ENCODE assay signal across 8 mouse cellular contexts in genomic region chr8:46769408-46770180, GRCm38 (mm10). TPM values are rescaled to one million over a fixed set of nuclear protein-coding genes. Genes with fewer than 3 reads are reported as not detected.
A peak's percentile ranks its signal among the peaks of the same experiment; 100 is the strongest.
DNase-seq lines count a peak whose midpoint lies in the region; ATAC-seq and TF ChIP-seq lines count a peak whose summit lies in the region.
"Had no signal": no experiment of that assay in that cellular context is flagged by ENCODE, and none has a peak within 500 bp of the region (broad histone marks: within the 10 kb centered on the region; RNA-seq: fewer than 3 reads in every experiment).

No protein-coding gene starts in this region.

- H3K4me1 ChIP-seq in midbrain, embryonic 10.5 days, result peaks cover 41% of the 10 kb centered on the region
- H3K4me1 ChIP-seq in midbrain, embryonic 13.5 days (replicated peaks), result peaks cover 27% of the 10 kb centered on the region
- peaks cover 10% of the 10 kb centered on the region; the same call in 1 of the 2 replicates for H3K4me1 ChIP-seq in forebrain, embryonic 14.5 days (ENCODE audit: control insufficient read depth, insufficient read depth, low read length)
- H3K4me1 ChIP-seq in midbrain, postnatal 0 days (ENCODE audit: insufficient read depth, low read length), result no peaks in the 10 kb centered on the region

- peak; percentile 14 for DNase-seq in midbrain, embryonic 10.5 days (ENCODE audit: low spot score)
- DNase-seq in forebrain, embryonic 14.5 days (ENCODE audit: low spot score), result peak; percentile 17
- peak; percentile 39 to 75 for DNase-seq in layer of hippocampus, postnatal 14 days (ENCODE audit: low spot score in 2 of 2)
- DNase-seq in midbrain, postnatal 0 days (ENCODE audit: low spot score), result peak; percentile 50
- DNase-seq in lung, adult 18-20 months, result no peak
- DNase-seq in kidney, postnatal 25 days, result no peak

- no peak overlapping the region for H3K9ac ChIP-seq in midbrain, embryonic 13.5 days (replicated peaks)
- no peak overlapping the region for H3K9ac ChIP-seq in forebrain, embryonic 14.5 days (ENCODE audit: low read length)
- H3K9ac ChIP-seq in midbrain, postnatal 0 days (replicated peaks; ENCODE audit: low read length, poor library complexity, severe bottlenecking), result no peak overlapping the region
- H3K9ac ChIP-seq: neural tube, embryonic 12.5 days had no signal

- 70% methylated on average over 11 of the region's 11 CpGs for WGBS in midbrain, embryonic 10.5 days
- WGBS in midbrain, embryonic 13.5 days, result 67% methylated on average over 11 of the region's 11 CpGs
- 61% methylated on average over 11 of the region's 11 CpGs for WGBS in forebrain, embryonic 14.5 days
- 64% methylated on average over 11 of the region's 11 CpGs for WGBS in midbrain, postnatal 0 days

- H3K4me3 ChIP-seq in midbrain, embryonic 10.5 days, result no peak overlapping the region
- H3K4me3 ChIP-seq in midbrain, embryonic 13.5 days (replicated peaks), result no peak overlapping the region
- no peak overlapping the region for H3K4me3 ChIP-seq in forebrain, embryonic 14.5 days (ENCODE audit: low read depth, low read length)
- H3K4me3 ChIP-seq in midbrain, postnatal 0 days (ENCODE audit: low read depth, low read length), result no peak overlapping the region
- H3K4me3 ChIP-seq: neural tube, embryonic 12.5 days had no signal

- H3K27me3 ChIP-seq in midbrain, embryonic 10.5 days (ENCODE audit: low read depth, poor library complexity, severe bottlenecking), result no peaks in the 10 kb centered on the region; the same call in 1 of the 2 replicates
- H3K27me3 ChIP-seq in midbrain, embryonic 13.5 days, result no peaks in the 10 kb centered on the region
- no peaks in the 10 kb centered on the region for H3K27me3 ChIP-seq in forebrain, embryonic 14.5 days (replicated peaks; ENCODE audit: control insufficient read depth, insufficient read depth, low read length)
- H3K27me3 ChIP-seq in midbrain, postnatal 0 days (ENCODE audit: insufficient read depth, low read length), result no peaks in the 10 kb centered on the region
- H3K27me3 ChIP-seq: neural tube, embryonic 12.5 days had no signal

- no peak for TF ChIP-seq CTCF in midbrain, postnatal 0 days (IDR thresholded peaks at IDR 0.05)

- no peak overlapping the region for H3K4me2 ChIP-seq in midbrain, embryonic 13.5 days (replicated peaks)
- H3K4me2 ChIP-seq in forebrain, embryonic 14.5 days (ENCODE audit: low read length), result no peak overlapping the region
- H3K4me2 ChIP-seq in midbrain, postnatal 0 days (ENCODE audit: low read depth, low read length, poor library complexity, severe bottlenecking), result no peak overlapping the region
- H3K4me2 ChIP-seq: neural tube, embryonic 12.5 days had no signal

- peaks cover 9% of the 10 kb centered on the region for H3K36me3 ChIP-seq in midbrain, embryonic 10.5 days
- H3K36me3 ChIP-seq in midbrain, embryonic 13.5 days, result no peaks in the 10 kb centered on the region
- H3K36me3 ChIP-seq in forebrain, embryonic 14.5 days (ENCODE audit: control insufficient read depth, insufficient read depth, low read length), result no peaks in the 10 kb centered on the region
- no peaks in the 10 kb centered on the region for H3K36me3 ChIP-seq in midbrain, postnatal 0 days (ENCODE audit: insufficient read depth, low read length)
- H3K36me3 ChIP-seq: neural tube, embryonic 12.5 days had no signal

- H3K27ac ChIP-seq in midbrain, embryonic 10.5 days (replicated peaks), result peak overlapping the region; percentile 55
- H3K27ac ChIP-seq in midbrain, embryonic 13.5 days, result no peak overlapping the region
- H3K27ac ChIP-seq in forebrain, embryonic 14.5 days (ENCODE audit: low read depth, low read length), result 0 out of 2 replicates have a peak overlapping the region, but pooled peaks have one; percentile 6
- peak overlapping the region; percentile 32; the same call in 1 of the 2 replicates for H3K27ac ChIP-seq in midbrain, postnatal 0 days (ENCODE audit: low read depth, low read length)
- H3K27ac ChIP-seq: neural tube, embryonic 12.5 days had no signal

- no peaks in the 10 kb centered on the region; the same call in 1 of the 2 replicates for H3K9me3 ChIP-seq in midbrain, embryonic 10.5 days (replicated peaks)
- 0 out of 2 replicates have a peak, but pooled peaks cover 5% of the 10 kb centered on the region for H3K9me3 ChIP-seq in midbrain, embryonic 13.5 days
- H3K9me3 ChIP-seq in forebrain, embryonic 14.5 days (replicated peaks; ENCODE audit: control insufficient read depth, low read length), result no peaks in the 10 kb centered on the region
- no peaks in the 10 kb centered on the region for H3K9me3 ChIP-seq in midbrain, postnatal 0 days (ENCODE audit: low read length)
- H3K9me3 ChIP-seq: neural tube, embryonic 12.5 days had no signal

- no peak for ATAC-seq in midbrain, embryonic 13.5 days
- no peak for ATAC-seq in forebrain, embryonic 14.5 days
- peak; percentile 76 for ATAC-seq in midbrain, postnatal 0 days (ENCODE audit: low FRiP score)

RNA-seq across cellular contexts. Expression of gene Irf2, which starts 30.1 kb away (rescaled TPM):
- 7.4 and 8.6 TPM in 2 replicates for polyA plus RNA-seq in midbrain, embryonic 10.5 days (2016; fragmentation: Nextera tagmentation; extraction: Ambion mirVana)
- 8.1 and 9.8 TPM in 2 replicates for polyA plus RNA-seq in midbrain, embryonic 13.5 days (2015; fragmentation: Nextera tagmentation; extraction: Ambion mirVana)
- 6.2 and 8.4 TPM in 2 replicates for polyA plus RNA-seq in forebrain, embryonic 14.5 days (2014; fragmentation: Nextera tagmentation; extraction: Ambion mirVana)
- total RNA-seq in layer of hippocampus, postnatal 14 days (2021), result 10 to 100 TPM; 48.9 to 51.1 TPM
- total RNA-seq in midbrain, postnatal 0 days (2014; rRNA removed), result 3.3 and 4.0 TPM in 2 replicates
- 9.5 and 9.7 TPM in 2 replicates for polyA plus RNA-seq in midbrain, postnatal 0 days (2015; fragmentation: Nextera tagmentation; extraction: Ambion mirVana)

Comparison
In these comparisons a context has a peak if more than half of its experiments do, and no peak if none do; other contexts are left out.
1. DNase-seq: peak in midbrain, embryonic 10.5 days (single experiment), forebrain, embryonic 14.5 days (single experiment), layer of hippocampus, postnatal 14 days (2 of 2) and midbrain, postnatal 0 days (single experiment); none in lung, adult 18-20 months (0 of 2) and kidney, postnatal 25 days (0 of 2).